Mouse (Mus musculus): ENCODE data around the gene Arrdc2. TPM values are rescaled to one million over a fixed set of nuclear protein-coding genes. Genes with fewer than 3 reads are reported as not detected.
"Not testable (repeated sequence)": the region's sequence is repeated elsewhere in the genome, so short reads cannot be mapped to it uniquely, and the experiment has no call there.

Arrdc2 gene
- polyA plus RNA-seq, 1 experiment from 2014 or later, result 6.3 TPM

GRCm38 (mm10) chr8:70827010-70827409 is 12.5 kb downstream of the Arrdc2 start:
- WGBS, result 97% methylated on average over 2 of the region's 2 CpGs
- Histone ChIP-seq H3K9ac (ENCODE audit: low read length) (no peak overlapping the region), H3K4me3 (ENCODE audit: low read depth, low read length) (no peak overlapping the region)

DNA sequence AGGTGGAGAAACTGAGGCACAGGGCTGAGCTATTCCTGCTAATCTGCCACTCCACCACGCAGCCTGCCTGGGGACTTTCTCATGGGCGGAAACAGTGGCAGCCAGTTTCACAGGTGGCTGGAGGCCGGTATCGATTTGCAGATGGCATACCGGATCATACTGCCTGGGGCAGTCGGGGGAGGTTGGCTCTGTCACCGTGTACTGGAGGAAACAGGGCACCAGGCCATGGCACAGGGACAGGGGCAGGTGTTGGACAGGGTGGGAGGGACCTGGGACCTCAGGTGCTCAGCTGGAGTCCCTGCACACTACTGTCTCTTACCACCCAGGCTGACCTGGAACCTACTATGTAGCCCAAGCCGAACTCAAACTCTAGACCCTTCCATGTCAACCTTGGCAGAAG is 13.7 kb downstream of the Arrdc2 start:
- no peak overlapping the region for H3K4me3 ChIP-seq (ENCODE audit: low read depth, low read length)
- ATAC-seq (replicated peaks; ENCODE audit: low FRiP score) (no peak), DNase-seq (ENCODE audit: low spot score) (no peak)
- H3K36me3 ChIP-seq (ENCODE audit: control insufficient read depth, insufficient read depth, low read length), result no peaks in the 10 kb centered on the region
- H3K9ac ChIP-seq (ENCODE audit: low read length), result no peak overlapping the region
- no peak overlapping the region for H3K27ac ChIP-seq (ENCODE audit: low read depth, low read length)
- H3K4me1 ChIP-seq (replicated peaks; ENCODE audit: control insufficient read depth, insufficient read depth, low read length), result 0 out of 2 replicates have a peak, but pooled peaks cover 2% of the 10 kb centered on the region
- H3K4me2 ChIP-seq (ENCODE audit: low read depth, low read length, severe bottlenecking), result no peak overlapping the region
- H3K9me3 ChIP-seq (ENCODE audit: control insufficient read depth, low read length), result no peaks in the 10 kb centered on the region
- no peaks in the 10 kb centered on the region for H3K27me3 ChIP-seq (ENCODE audit: control insufficient read depth, insufficient read depth, low read length)
- WGBS, result 84% methylated on average over 8 of the region's 8 CpGs

More at GRCm38 (mm10) chr8:70827010-70827409, 12.5 kb downstream of the Arrdc2 start:
- H3K27ac ChIP-seq (ENCODE audit: low read depth, low read length), result no peak overlapping the region
- H3K36me3 ChIP-seq (ENCODE audit: control insufficient read depth, insufficient read depth, low read length), result no peaks in the 10 kb centered on the region
- H3K4me1 ChIP-seq (replicated peaks; ENCODE audit: control insufficient read depth, insufficient read depth, low read length), result no peaks in the 10 kb centered on the region; the same call in 1 of the 2 replicates
- ATAC-seq (replicated peaks; ENCODE audit: low FRiP score) (no peak), DNase-seq (ENCODE audit: low spot score) (no peak)
- no peaks in the 10 kb centered on the region for H3K9me3 ChIP-seq (ENCODE audit: control insufficient read depth, low read length)
- H3K4me2 ChIP-seq (ENCODE audit: low read depth, low read length, severe bottlenecking), result no peak overlapping the region
- no peaks in the 10 kb centered on the region for H3K27me3 ChIP-seq (ENCODE audit: control insufficient read depth, insufficient read depth, low read length)

- H3K4me2 ChIP-seq (ENCODE audit: low read depth, low read length, severe bottlenecking), result no peak overlapping the region
- H3K36me3 ChIP-seq (ENCODE audit: control insufficient read depth, insufficient read depth, low read length), result no peaks in the 10 kb centered on the region
- DNase-seq (ENCODE audit: low spot score), result no peak
- 86% methylated on average over 7 of the region's 7 CpGs for WGBS
- no peak overlapping the region for H3K9ac ChIP-seq (ENCODE audit: low read length)
- H3K4me1 ChIP-seq (replicated peaks; ENCODE audit: control insufficient read depth, insufficient read depth, low read length), result 0 out of 2 replicates have a peak, but pooled peaks cover 4% of the 10 kb centered on the region
- no peak overlapping the region for H3K4me3 ChIP-seq (ENCODE audit: low read depth, low read length)
- no peaks in the 10 kb centered on the region for H3K9me3 ChIP-seq (ENCODE audit: control insufficient read depth, low read length)
- H3K27ac ChIP-seq (ENCODE audit: low read depth, low read length), result no peak overlapping the region
- no peak for ATAC-seq (replicated peaks; ENCODE audit: low FRiP score)
- H3K27me3 ChIP-seq (ENCODE audit: control insufficient read depth, insufficient read depth, low read length), result peaks cover 6% of the 10 kb centered on the region; the same call in 1 of the 2 replicates
Measured at GRCm38 (mm10) chr8:70823802-70824201, 15.7 kb downstream of the Arrdc2 start.

GRCm38 (mm10) chr8:70822594-70822993 is 16.9 kb downstream of the Arrdc2 start:
- H3K27ac ChIP-seq (ENCODE audit: low read depth, low read length); H3K27me3 ChIP-seq (ENCODE audit: control insufficient read depth, insufficient read depth, low read length); H3K9ac ChIP-seq (ENCODE audit: low read length); H3K4me2 ChIP-seq (ENCODE audit: low read depth, low read length, severe bottlenecking); ATAC-seq (replicated peaks; ENCODE audit: low FRiP score); H3K4me3 ChIP-seq (ENCODE audit: low read depth, low read length); H3K36me3 ChIP-seq (ENCODE audit: control insufficient read depth, insufficient read depth, low read length); H3K4me1 ChIP-seq (replicated peaks; ENCODE audit: control insufficient read depth, insufficient read depth, low read length); H3K9me3 ChIP-seq (ENCODE audit: control insufficient read depth, low read length); DNase-seq (ENCODE audit: low spot score): not testable (repeated sequence)
- 87% methylated on average over 3 of the region's 3 CpGs for WGBS

- Histone ChIP-seq H3K36me3 (ENCODE audit: control insufficient read depth, insufficient read depth, low read length) (no peaks in the 10 kb centered on the region), H3K9me3 (ENCODE audit: control insufficient read depth, low read length) (no peaks in the 10 kb centered on the region), H3K9ac (ENCODE audit: low read length) (no peak overlapping the region), H3K4me1 (replicated peaks; ENCODE audit: control insufficient read depth, insufficient read depth, low read length) (0 out of 2 replicates have a peak, but pooled peaks cover 4% of the 10 kb centered on the region), H3K4me2 (ENCODE audit: low read depth, low read length, severe bottlenecking) (no peak overlapping the region), H3K27ac (ENCODE audit: low read depth, low read length) (no peak overlapping the region), H3K27me3 (ENCODE audit: control insufficient read depth, insufficient read depth, low read length) (peaks cover 9% of the 10 kb centered on the region; the same call in 1 of the 2 replicates), H3K4me3 (ENCODE audit: low read depth, low read length) (no peak overlapping the region)
- ATAC-seq (replicated peaks; ENCODE audit: low FRiP score), result no peak
- WGBS, result 52% methylated on average over 11 of the region's 11 CpGs
- DNase-seq (ENCODE audit: low spot score), result no peak
Measured at GRCm38 (mm10) chr8:70821992-70822391, 17.5 kb downstream of the Arrdc2 start.

DNA sequence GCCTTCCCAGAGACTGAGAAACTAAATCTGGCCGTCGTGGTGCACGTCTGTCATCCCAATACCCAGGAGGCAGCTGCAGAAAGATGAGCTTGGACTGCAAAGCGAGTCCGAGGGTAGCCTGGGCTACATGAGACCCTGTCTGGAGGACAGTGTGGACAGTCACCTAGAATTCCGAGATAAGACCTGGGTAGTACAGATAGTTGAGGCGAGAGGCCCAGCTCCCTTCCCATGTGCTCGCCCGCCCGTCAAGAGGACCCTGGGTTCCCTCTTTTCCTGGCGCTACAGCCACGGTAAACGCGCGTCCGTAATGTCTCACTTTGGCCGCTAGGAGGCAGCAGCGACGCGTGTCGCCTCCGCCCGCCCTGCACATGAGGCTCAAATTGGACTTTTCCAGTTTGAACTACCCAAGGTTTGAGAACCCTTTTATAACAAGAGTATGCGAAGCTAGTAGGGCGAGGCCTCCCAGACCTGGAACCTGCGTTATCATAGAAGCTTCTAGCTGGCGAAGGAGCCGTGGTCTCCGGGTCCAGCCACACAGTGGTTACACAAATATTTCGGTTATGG is 18.0 kb downstream of the Arrdc2 start:
- H3K4me1 ChIP-seq (replicated peaks; ENCODE audit: control insufficient read depth, insufficient read depth, low read length), result 0 out of 2 replicates have a peak, but pooled peaks cover 7% of the 10 kb centered on the region
- peaks cover 11% of the 10 kb centered on the region for H3K27me3 ChIP-seq (ENCODE audit: control insufficient read depth, insufficient read depth, low read length)
- 16% methylated on average over 30 of the region's 30 CpGs for WGBS
- ATAC-seq (replicated peaks; ENCODE audit: low FRiP score) (peak; percentile 42; the same call in 1 of the 2 replicates), DNase-seq (ENCODE audit: low spot score) (peak; percentile 84)
- H3K9ac ChIP-seq (ENCODE audit: low read length), result no peak overlapping the region
- no peak overlapping the region for H3K4me2 ChIP-seq (ENCODE audit: low read depth, low read length, severe bottlenecking)
- no peaks in the 10 kb centered on the region for H3K9me3 ChIP-seq (ENCODE audit: control insufficient read depth, low read length)
- H3K27ac ChIP-seq (ENCODE audit: low read depth, low read length), result no peak overlapping the region
- H3K36me3 ChIP-seq (ENCODE audit: control insufficient read depth, insufficient read depth, low read length), result no peaks in the 10 kb centered on the region
- H3K4me3 ChIP-seq (ENCODE audit: low read depth, low read length), result no peak overlapping the region

DNA sequence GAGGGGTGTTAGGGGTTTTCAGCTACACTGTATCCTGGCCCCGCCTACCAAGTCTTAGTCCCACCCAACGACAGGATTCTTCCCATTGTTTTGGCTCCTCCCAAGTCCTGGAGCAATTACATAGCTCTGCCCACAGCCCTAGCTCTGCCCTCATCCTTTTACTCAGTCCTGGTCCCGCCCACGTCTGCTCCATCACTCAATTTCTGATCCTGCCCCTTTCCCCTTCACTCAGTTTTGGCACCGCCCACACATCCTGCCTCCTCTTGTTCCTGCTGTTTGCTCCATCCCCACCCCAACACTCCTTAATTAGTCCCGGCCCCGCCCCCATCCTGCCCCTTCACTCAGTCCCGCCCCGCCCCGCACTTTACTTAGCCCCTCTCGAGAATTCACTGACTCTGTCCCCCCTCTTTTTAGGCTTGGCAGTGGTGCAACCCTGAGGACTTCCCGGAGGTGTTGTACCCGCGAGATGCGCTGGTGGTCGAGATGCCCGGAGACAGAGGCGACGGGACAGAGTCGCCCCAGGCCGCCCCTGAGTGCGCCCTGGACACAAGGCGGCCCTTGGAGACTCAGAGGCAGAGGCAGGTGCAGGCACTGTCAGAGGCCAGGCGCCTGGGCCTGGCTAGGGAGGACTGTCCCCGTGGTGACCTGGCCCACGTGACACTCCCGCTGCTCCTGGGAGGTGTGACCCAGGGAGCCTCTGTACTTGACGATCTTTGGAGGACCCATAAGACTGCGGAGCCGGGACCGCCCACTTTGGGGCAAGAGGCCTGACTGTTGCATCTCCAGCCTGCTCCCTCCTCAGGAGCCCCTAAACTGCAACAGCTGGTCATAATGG is 19.2 kb downstream of the Arrdc2 start:
- Histone ChIP-seq H3K27ac (ENCODE audit: low read depth, low read length) (no peak overlapping the region), H3K36me3 (ENCODE audit: control insufficient read depth, insufficient read depth, low read length) (no peaks in the 10 kb centered on the region), H3K9me3 (ENCODE audit: control insufficient read depth, low read length) (no peaks in the 10 kb centered on the region), H3K27me3 (ENCODE audit: control insufficient read depth, insufficient read depth, low read length) (peaks cover 14% of the 10 kb centered on the region), H3K4me2 (ENCODE audit: low read depth, low read length, severe bottlenecking) (peak overlapping the region; percentile 33; the same call in 1 of the 2 replicates), H3K4me3 (ENCODE audit: low read depth, low read length) (peak overlapping the region; percentile 6; the same call in 1 of the 2 replicates), H3K4me1 (replicated peaks; ENCODE audit: control insufficient read depth, insufficient read depth, low read length) (0 out of 2 replicates have a peak, but pooled peaks cover 7% of the 10 kb centered on the region), H3K9ac (ENCODE audit: low read length) (no peak overlapping the region)
- DNase-seq (ENCODE audit: low spot score) (peak; percentile 86), ATAC-seq (replicated peaks; ENCODE audit: low FRiP score) (peak; percentile 79)
- WGBS, result 2% methylated on average over 31 of the region's 31 CpGs

DNA sequence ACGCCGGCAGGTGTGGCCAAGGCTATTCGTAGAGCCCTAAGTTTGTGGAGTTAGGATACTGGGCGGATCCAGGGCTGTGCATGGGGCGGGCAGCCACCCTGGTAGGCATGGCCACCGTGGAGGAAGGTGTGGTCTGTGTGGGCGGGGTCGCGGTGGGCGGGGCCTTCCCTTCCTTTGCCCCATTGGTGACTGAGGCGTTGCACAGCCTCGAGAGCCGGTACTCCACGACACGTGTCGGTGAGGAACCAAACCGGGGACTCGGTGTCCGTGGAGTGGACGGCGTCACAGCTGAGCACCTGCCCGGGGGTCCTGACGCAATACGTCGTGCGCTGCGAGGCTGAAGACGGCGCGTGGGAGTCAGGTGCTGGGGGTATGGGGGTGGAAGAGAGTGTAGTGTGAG is 22.8 kb downstream of the Arrdc2 start:
- Histone ChIP-seq H3K4me3 (ENCODE audit: low read depth, low read length) (no peak overlapping the region), H3K4me2 (ENCODE audit: low read depth, low read length, severe bottlenecking) (peak overlapping the region; percentile 16; the same call in 1 of the 2 replicates), H3K9me3 (ENCODE audit: control insufficient read depth, low read length) (no peaks in the 10 kb centered on the region), H3K4me1 (replicated peaks; ENCODE audit: control insufficient read depth, insufficient read depth, low read length) (0 out of 2 replicates have a peak, but pooled peaks cover 5% of the 10 kb centered on the region), H3K27ac (ENCODE audit: low read depth, low read length) (no peak overlapping the region), H3K27me3 (ENCODE audit: control insufficient read depth, insufficient read depth, low read length) (peaks cover 14% of the 10 kb centered on the region), H3K9ac (ENCODE audit: low read length) (no peak overlapping the region), H3K36me3 (ENCODE audit: control insufficient read depth, insufficient read depth, low read length) (no peaks in the 10 kb centered on the region)
- no peak for ATAC-seq (replicated peaks; ENCODE audit: low FRiP score)
- 7% methylated on average over 30 of the region's 30 CpGs for WGBS
- peak; percentile 71 for DNase-seq (ENCODE audit: low spot score)
